14 mouse cellular contexts compared by ENCODE assay signal in the genomic region with DNA sequence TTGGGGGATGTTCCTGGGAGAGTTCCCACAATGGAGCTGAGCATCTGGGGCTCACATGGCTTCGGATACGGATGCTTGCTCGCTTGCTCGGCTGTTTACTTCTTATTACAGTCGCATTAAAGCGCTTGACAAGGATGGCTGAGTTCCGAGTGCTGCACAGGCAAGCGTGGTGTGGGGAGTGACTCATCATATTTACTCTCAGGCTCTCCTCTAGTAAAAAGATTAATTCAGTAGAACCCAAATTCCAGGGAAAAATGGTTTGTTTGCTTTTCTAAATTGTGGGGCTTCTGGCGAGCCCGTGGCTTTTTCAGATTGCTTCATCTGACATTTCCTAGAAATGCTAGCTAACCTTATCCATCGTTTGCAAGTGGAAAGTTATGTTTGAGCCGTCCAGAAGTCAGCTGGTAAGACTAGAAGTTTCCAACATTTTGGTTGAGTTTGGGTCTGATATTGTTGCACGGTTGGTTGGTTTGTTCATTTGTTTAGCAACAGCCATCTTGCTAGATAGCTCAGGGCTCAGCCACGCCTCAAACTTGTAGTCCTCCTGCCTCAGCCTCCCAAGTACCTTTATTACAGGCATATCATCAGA. TPM values are rescaled to one million over a fixed set of nuclear protein-coding genes. Genes with fewer than 3 reads are reported as not detected.
A peak's percentile ranks its signal among the peaks of the same experiment; 100 is the strongest.
DNase-seq lines count a peak whose midpoint lies in the region; ATAC-seq and TF ChIP-seq lines count a peak whose summit lies in the region.
"Had no signal": no experiment of that assay in that cellular context is flagged by ENCODE, and none has a peak within 500 bp of the region (broad histone marks: within the 10 kb centered on the region; RNA-seq: fewer than 3 reads in every experiment).

No protein-coding gene starts in this region.

- POLR2A ChIA-PET in Patski (lab: Charles Lee): interaction anchor here (0.5 to 0.6 kb wide), 2 partner anchors 40 to 57 kb away, joined by 3 to 4 read pairs; no protein-coding TSS in a partner anchor

- H3K9ac ChIP-seq in forebrain, embryonic 14.5 days (ENCODE audit: low read length): no peak overlapping the region
- H3K9ac ChIP-seq: forebrain, embryonic 12.5 days; limb, embryonic 15.5 days; midbrain, embryonic 15.5 days had no signal

- H3K4me3 ChIP-seq in forebrain, embryonic 14.5 days (ENCODE audit: low read depth, low read length): no peak overlapping the region
- H3K4me3 ChIP-seq: forebrain, embryonic 12.5 days; limb, embryonic 15.5 days; midbrain, embryonic 15.5 days had no signal

- no peaks in the 10 kb centered on the region for H3K9me3 ChIP-seq in forebrain, embryonic 14.5 days (replicated peaks; ENCODE audit: control insufficient read depth, low read length)
- H3K9me3 ChIP-seq: G1E; limb, embryonic 15.5 days; midbrain, embryonic 15.5 days had no signal

- TF ChIP-seq CTCF in Patski (IDR thresholded peaks at IDR 0.05): no peak

- no peak overlapping the region for H3K27ac ChIP-seq in forebrain, embryonic 14.5 days (ENCODE audit: low read depth, low read length)
- H3K27ac ChIP-seq: forebrain, embryonic 12.5 days; limb, embryonic 15.5 days; midbrain, embryonic 15.5 days had no signal

- no peaks in the 10 kb centered on the region for H3K4me1 ChIP-seq in forebrain, embryonic 14.5 days (ENCODE audit: control insufficient read depth, insufficient read depth, low read length)
- H3K4me1 ChIP-seq: forebrain, embryonic 12.5 days; midbrain, embryonic 15.5 days had no signal

- CTCF ChIA-PET in Patski (lab: Charles Lee): interaction anchor here (0.7 to 1.9 kb wide), 4 partner anchors 16 to 53 kb away, joined by 3 to 5 read pairs (median 4); no protein-coding TSS in a partner anchor

- DNase-seq in frontal cortex, postnatal 10 days (ENCODE audit: low spot score in 2 of 2): no peak
- peak; percentile 30 for DNase-seq in lung, postnatal 36 days
- no peak for DNase-seq in lung, postnatal 4 days
- peak; percentile 97 for DNase-seq in Patski (ENCODE audit: low read depth, low spot score)
- DNase-seq in left cerebral cortex, postnatal 25 days (ENCODE audit: low spot score in 2 of 2): peak; percentile 25 to 34
- DNase-seq in forebrain, embryonic 14.5 days (ENCODE audit: low spot score): no peak
- DNase-seq: thymus, postnatal 36 days had no signal

- H3K36me3 ChIP-seq in forebrain, embryonic 14.5 days (ENCODE audit: control insufficient read depth, insufficient read depth, low read length): no peaks in the 10 kb centered on the region
- H3K36me3 ChIP-seq: forebrain, embryonic 12.5 days; G1E; limb, embryonic 15.5 days; midbrain, embryonic 15.5 days had no signal

- H3K27me3 ChIP-seq in Patski: no peaks in the 10 kb centered on the region
- no peaks in the 10 kb centered on the region for H3K27me3 ChIP-seq in forebrain, embryonic 14.5 days (replicated peaks; ENCODE audit: control insufficient read depth, insufficient read depth, low read length)
- H3K27me3 ChIP-seq: forebrain, embryonic 12.5 days; limb, embryonic 15.5 days; midbrain, embryonic 15.5 days had no signal

- ATAC-seq in frontal cortex, adult (ENCODE audit: low TSS enrichment): peak; percentile 70
- peak; percentile 82 for ATAC-seq in Patski
- ATAC-seq in megakaryocyte-erythroid progenitor cell, adult 5-6 weeks (replicated peaks; ENCODE audit: low FRiP score, low TSS enrichment, poor library complexity, severe bottlenecking): no peak
- no peak for ATAC-seq in forebrain, embryonic 14.5 days
- ATAC-seq: intestine, embryonic 16.5 days; midbrain, embryonic 15.5 days had no signal

- 92% methylated on average over 14 of the region's 14 CpGs for WGBS in forebrain, embryonic 14.5 days

- intact Hi-C loops in left cerebral cortex, postnatal 25 days (cut with DNase I): no loop called here

- in situ Hi-C loops in Patski (cut with MboI; ENCODE audit: low pct_unique_long_range_greater_than_20kb): no loop called here

- H3K4me2 ChIP-seq in forebrain, embryonic 14.5 days (ENCODE audit: low read length): no peak overlapping the region
- H3K4me2 ChIP-seq: forebrain, embryonic 12.5 days; limb, embryonic 15.5 days; midbrain, embryonic 15.5 days had no signal

RNA-seq across cellular contexts. Expression of gene Gm9887, which starts 46.9 kb away (rescaled TPM):
- 5.9 TPM for polyA plus RNA-seq in Patski (2021)
- 1 to 10 TPM in 1 of 2 experiments, under 1 TPM in 1; 0.96 to 1.5 TPM for total RNA-seq in left cerebral cortex, postnatal 25 days (2021)
- total RNA-seq in megakaryocyte-erythroid progenitor cell, adult 5-6 weeks (2014; fragmentation: Nextera tagmentation): not detected in 2 replicates
- not detected in 2 replicates for total RNA-seq in megakaryocyte-erythroid progenitor cell, adult 5-6 weeks (2017)
- polyA plus RNA-seq in forebrain, embryonic 14.5 days (2014; fragmentation: Nextera tagmentation; extraction: Ambion mirVana): 0.83 and 1.3 TPM in 2 replicates

RNA-seq across cellular contexts. Expression of gene Arf6, which starts 47.2 kb away (rescaled TPM):
- polyA plus RNA-seq in Patski (2021): 115 TPM
- total RNA-seq in left cerebral cortex, postnatal 25 days (2021): 10 to 100 TPM; 52.8 to 58.2 TPM
- total RNA-seq in megakaryocyte-erythroid progenitor cell, adult 5-6 weeks (2014; fragmentation: Nextera tagmentation): 76.7 and 105 TPM in 2 replicates
- 98.8 and 150 TPM in 2 replicates for total RNA-seq in megakaryocyte-erythroid progenitor cell, adult 5-6 weeks (2017)
- 33.8 and 34.5 TPM in 2 replicates for polyA plus RNA-seq in forebrain, embryonic 14.5 days (2014; fragmentation: Nextera tagmentation; extraction: Ambion mirVana)

Comparison
In these comparisons a context has a peak if more than half of its experiments do, and no peak if none do; other contexts are left out.
1. DNase-seq: peak in lung, postnatal 36 days (single experiment), Patski (single experiment) and left cerebral cortex, postnatal 25 days (2 of 2); none in frontal cortex, postnatal 10 days (0 of 2), lung, postnatal 4 days (0 of 2) and forebrain, embryonic 14.5 days (single experiment).
2. ATAC-seq: peak in frontal cortex, adult (single experiment) and Patski (single experiment); none in megakaryocyte-erythroid progenitor cell, adult 5-6 weeks (single experiment) and forebrain, embryonic 14.5 days (single experiment).